Mouse (Mus musculus): ENCODE measurements around the gene Spin2g. TPM values are rescaled to one million over a fixed set of nuclear protein-coding genes. Genes with fewer than 3 reads are reported as not detected.
"Not testable (repeated sequence)": the region's sequence is repeated elsewhere in the genome, so short reads cannot be mapped to it uniquely, and the experiment has no call there.

Spin2g gene
- not detected in 2 replicates for total RNA-seq (2014; rRNA removed)
- polyA plus RNA-seq (2015; fragmentation: Nextera tagmentation; extraction: Ambion mirVana) = not detected in 2 replicates

- DNase-seq; H3K27ac ChIP-seq (ENCODE audit: low read depth, low read length); H3K9ac ChIP-seq; H3K4me2 ChIP-seq (ENCODE audit: low read depth); H3K27me3 ChIP-seq (ENCODE audit: insufficient read depth, low read length); ATAC-seq; H3K4me3 ChIP-seq (ENCODE audit: low read depth, low read length); H3K9me3 ChIP-seq (ENCODE audit: low read length); H3K4me1 ChIP-seq (ENCODE audit: insufficient read depth); H3K36me3 ChIP-seq (ENCODE audit: insufficient read depth): not testable (repeated sequence)
- 89% methylated on average over 6 of the region's 6 CpGs for WGBS
Measured at GRCm38 (mm10) chrX:34238633-34239032, at the start of gene Spin2g. TSS of gene Spin2g (minus strand) at chrX:34238733.

Other genes starting within 250 kb of the Spin2g start
- gene Btbd35f9, start 77.2 kb downstream of the Spin2g start, total RNA-seq (2014; rRNA removed) = not detected in 2 replicates
- gene Btbd35f9, start 77.2 kb downstream of the Spin2g start, polyA plus RNA-seq (2015; fragmentation: Nextera tagmentation; extraction: Ambion mirVana) = not detected in 2 replicates
- gene Btbd35f8, start 211.8 kb upstream of the Spin2g start, total RNA-seq (2014; rRNA removed) = not detected in 2 replicates
- not detected in 2 replicates for gene Btbd35f8, start 211.8 kb upstream of the Spin2g start, polyA plus RNA-seq (2015; fragmentation: Nextera tagmentation; extraction: Ambion mirVana)